Mouse (Mus musculus) cerebellum, adult 11-12 months (tissue): ENCODE results near the gene Olfr165.
"Not testable (repeated sequence)": the region's sequence is repeated elsewhere in the genome, so short reads cannot be mapped to it uniquely, and the experiment has no call there.

ENCODE experiments used
- DNase-seq: peaks from one replicate; pipeline ENCODE4 v3.0.0; 2022

Gene Olfr165

DNA sequence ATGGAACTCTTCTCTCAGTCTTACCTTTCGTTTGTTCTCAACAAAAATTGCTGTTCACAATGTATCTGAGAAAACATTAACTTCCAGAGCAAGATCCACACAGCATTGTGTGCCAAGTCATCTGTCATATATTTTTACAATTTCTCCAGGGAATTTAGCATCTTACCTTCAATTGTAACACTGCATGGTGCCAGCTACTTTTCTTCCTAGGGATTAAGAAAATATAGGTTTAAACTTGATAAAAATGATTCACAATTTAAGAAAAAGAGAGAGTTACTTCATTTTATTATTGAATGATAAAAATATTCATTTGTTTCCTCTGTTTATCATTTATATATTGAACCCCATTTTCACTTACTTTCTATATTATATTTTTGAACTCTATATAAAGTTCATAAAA is at the start of gene Olfr165:
Gene Olfr165 (minus strand): TSS at position 101 of the 400 bp plus-strand sequence.
- no peak for DNase-seq

GRCm38 (mm10) chr16:19464365-19464764 is 41.4 kb upstream of the Olfr165 start:
- no peak for DNase-seq

GRCm38 (mm10) chr16:19458741-19459140 is 35.8 kb upstream of the Olfr165 start:
- DNase-seq: not testable (repeated sequence)

DNA sequence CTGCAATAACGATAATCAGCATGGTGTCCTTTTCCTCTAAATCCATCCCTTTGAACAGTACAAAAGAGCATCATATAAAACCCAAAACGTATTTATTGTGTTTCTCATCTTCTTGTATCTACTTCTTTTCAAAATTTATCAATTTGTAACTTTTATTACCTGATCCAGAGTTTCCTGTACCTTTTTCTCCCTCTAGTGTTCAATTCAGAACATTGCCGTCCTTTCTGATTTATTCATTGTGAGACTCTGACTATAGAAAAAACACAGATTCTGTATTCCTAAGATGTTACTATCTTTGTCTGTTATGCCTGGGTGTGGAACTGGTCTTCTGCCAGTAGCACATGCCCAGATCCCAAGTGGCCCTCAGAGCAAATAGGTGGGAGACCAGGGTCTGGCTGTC is 35.0 kb downstream of the Olfr165 start:
- no peak for DNase-seq
